Mouse (Mus musculus): ENCODE data around the gene Rptor.
"Not testable (repeated sequence)": the region's sequence is repeated elsewhere in the genome, so short reads cannot be mapped to it uniquely, and the experiment has no call there.

Rptor gene

DNA sequence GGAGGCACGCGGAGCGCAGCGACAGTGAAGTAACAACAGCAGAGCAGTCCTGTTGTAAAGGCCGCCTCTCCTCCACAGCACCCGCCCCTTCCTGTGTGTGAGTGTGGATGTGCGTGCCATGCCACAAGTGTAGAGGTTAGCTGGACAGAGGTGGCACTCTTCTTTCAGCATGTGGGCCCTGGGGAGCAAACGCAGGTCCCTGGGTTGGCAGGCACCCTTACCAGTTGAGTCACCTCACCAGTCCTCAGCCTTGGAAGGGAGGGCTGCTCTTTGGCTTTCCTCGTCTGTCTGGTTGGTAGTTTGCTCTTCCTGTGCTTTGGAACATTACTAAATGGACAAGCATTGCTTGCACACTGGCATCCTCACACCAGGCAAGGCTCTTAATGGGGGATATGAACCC lies 50.6 kb downstream of the Rptor start:
- no peak for DNase-seq (ENCODE audit: low read depth, low spot score)

DNA sequence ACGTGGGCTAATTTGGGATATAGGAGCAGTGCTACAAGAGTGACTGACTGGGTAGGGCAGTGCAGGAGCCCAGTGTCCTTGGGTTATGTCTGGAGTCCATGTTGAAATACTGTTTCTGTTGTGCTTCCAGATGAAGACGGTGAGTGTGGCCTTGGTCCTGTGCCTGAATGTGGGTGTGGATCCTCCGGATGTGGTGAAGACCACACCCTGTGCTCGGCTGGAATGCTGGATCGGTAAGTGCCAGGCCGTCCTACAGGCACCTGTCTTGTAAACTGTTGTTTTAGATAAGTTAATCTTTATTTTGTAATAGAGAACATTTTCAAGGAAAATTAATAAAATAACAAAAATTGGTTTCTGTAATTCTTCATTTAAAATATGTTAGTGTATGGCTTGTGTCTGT lies 54.8 kb downstream of the Rptor start:
- no peak for DNase-seq (ENCODE audit: low read depth, low spot score)

DNA sequence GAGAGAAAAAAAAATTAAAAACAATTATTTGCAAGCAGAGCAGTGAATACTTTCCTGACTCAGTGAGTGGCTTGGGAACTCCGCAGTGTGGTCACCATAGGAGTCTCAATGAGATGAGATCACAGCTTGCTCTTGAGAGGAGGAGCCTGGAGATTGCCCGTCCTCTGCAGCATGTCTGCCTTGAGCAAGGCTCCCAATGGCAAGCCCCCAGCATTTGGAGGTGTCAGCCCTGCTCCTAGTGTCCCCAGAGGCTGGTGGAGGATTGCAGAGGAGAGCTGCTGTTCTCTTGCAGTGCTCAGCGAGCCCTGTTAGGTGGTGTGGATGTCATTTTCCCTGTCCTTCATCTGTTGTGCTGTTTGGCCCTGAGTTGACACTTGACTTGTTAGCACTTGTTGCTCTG lies 56.6 kb downstream of the Rptor start:
- DNase-seq (ENCODE audit: low read depth, low spot score) = no peak

DNA sequence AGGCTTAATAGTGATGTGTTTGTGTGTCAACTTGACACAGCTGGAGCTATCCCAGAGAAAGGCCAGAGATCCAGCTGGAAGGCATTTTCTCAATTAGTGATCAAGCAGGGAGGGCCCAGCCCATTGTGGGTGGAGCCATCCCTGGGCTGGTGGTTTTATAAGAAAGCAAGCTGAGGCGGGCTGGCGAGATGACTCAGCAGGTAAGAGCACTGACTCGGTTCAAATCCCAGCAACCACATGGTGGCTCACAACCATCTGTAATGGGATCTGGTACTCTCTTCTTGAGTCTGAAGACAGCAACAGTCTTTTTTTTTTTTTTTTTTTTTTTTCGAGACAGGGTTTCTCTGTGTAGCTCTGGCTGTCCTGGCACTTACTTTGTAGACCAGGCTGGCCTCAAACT lies 58.8 kb downstream of the Rptor start:
- not testable (repeated sequence) for DNase-seq (ENCODE audit: low read depth, low spot score)

DNA sequence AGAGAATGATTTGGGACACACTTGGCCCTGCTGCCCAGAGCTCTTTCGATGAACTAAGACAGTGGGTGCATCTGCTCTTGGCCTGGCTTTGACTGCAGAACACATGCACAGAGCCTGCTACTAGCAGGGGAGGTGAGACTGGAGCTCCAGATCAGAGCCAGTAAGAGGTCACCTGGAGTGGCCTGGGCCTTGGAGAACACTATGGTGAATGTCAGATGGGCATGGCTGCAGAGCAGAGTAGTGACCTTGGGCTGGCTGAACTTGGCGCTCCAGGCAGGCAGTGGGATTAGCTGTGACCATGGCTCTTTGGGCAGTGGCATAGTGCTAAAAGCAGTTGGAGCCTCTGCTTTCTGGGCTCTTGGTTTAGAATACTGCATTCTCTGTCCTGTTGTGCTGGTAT lies 61.2 kb downstream of the Rptor start:
- no peak for DNase-seq (ENCODE audit: low read depth, low spot score)

DNA sequence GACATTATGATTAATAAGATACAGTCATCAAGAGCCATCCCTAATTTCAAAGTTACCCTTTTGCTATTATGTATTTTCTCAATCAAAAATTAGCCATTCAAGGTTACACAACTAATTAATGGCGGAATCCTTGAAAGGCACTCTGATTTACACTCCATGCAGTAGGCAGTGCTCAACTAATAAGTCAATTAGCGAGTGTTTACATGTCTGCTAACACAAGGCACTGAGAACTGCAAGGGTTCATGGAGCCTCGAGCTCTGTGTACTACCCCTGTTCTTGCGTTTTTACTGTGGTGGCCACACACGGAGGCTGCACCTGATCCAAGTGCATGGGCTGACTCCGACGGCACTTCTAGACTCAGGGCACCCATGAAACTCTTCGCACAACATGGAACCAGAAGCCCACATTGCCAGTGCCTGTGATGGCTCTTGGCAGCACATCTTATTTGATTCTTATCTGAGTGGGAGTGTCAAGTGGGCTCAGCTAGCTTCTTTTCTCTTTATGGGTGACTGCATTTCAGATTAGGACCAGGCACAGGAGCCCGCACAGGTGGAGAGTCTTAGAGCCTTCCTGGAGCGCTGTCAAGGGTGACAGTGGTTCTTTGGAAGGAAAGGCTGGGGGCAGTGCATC lies 62.1 kb downstream of the Rptor start:
- DNase-seq (ENCODE audit: low read depth, low spot score) = no peak

DNA sequence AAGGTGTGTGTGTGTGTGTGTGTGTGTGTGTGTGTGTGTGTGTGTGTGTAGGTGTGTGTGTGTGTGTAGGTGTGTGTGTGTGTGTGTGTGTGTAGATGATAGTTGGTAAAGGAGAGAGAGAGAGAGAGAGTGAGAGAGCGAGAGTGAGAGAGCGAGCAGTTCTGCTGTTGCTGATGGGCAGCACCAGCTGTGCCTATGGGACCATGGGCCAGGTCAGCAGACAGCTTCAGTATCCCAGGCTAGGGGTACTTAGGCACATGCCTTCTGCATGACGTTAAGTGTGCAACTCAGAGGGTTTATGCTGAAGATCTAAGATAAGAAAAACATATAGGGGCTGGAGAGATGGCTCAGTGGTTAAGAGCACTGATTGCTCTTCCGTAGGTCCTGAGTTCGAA lies 62.6 kb downstream of the Rptor start:
- DNase-seq (ENCODE audit: low read depth, low spot score) = no peak

DNA sequence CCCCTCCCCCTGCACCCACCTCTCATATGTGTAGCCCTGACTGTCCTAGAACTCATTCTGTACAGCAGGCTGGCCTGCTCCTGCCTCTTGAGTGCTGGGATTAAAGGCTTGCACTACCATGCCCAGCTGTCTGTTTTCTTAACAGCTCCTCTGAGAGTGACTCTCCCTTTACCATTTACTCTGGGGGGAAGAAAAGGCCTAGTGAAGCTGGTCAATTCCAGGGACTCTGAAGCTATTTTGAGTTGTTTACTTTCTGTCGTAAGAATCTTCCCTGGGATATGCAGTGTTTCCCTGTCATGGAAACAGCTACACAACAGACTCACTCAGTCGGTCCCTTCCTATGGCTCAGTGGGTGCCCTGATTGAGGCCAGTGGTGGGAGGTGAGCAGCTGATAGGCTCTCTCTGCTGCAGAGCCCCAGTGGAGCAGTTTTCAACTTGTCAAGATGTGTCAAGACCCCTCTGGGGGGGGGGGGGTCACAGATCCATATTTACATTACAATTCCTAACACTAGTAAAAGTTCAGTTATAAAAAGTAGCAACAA lies 63.9 kb downstream of the Rptor start:
- DNase-seq (ENCODE audit: low read depth, low spot score) = no peak

DNA sequence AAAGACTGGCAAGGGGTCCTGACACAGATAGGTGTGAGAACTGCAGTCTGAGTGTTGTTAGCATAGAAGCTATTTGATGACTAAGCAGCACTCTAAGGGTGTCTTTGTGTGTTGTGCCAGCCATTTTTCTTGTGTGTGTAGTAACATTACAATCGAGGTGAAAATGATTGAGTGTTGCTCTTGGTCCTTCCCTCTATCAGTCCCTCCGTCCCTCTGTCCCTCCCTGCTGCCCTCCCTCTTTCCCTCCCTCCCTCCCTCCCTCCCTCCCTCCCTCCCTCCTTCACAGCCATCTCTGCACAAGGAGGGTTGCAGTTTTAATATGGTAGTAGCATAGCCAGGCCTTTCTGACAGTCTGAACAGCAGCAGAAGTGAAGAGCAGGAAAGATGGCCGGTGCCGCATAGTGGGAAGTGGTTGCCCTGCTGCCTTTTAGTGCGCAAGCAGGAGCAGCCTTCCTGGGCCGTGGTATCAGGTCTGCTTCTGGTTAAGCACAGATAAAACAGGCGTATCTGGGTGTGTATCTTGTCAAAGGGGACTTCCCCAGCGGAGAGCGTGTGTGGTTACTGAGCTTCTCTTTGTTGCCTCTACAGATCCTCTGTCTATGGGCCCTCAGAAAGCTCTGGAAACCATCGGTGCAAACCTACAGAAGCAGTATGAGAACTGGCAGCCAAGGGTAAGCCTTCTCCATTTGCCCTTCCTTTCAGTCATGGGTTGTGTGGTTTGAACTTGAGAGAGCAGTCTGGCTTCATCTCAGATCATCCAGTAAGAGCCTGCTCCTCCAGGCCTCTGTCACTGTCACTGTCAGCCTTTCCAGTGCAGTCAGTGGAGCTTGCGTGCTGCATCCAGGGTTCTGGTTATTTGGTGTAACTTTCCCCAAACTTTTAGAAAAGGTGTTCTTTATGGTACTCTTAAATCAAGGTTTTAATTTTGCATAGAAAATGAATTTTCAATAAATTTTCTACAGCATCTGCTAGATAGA lies 68.3 kb downstream of the Rptor start:
- DNase-seq (ENCODE audit: low read depth, low spot score) = peak; percentile 85

DNA sequence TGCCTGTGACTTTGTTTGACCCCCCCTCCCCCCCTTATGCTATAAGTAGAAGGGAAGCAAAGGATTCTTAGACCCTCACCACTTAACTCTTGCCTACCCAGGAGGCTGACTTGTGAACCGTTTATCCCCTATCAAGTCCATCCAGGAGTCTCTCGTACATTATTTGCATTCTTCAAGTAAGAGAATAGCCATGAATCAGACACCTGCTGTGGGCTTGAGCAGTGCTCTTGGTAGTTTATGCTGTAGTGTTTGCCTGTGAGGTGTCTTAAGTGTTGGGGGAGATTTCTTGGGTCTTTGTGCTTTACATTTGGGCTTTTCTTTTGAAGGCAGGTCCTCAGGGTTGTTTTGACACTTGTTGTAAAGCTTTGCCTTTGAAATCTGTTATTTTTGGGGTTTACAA lies 69.3 kb downstream of the Rptor start:
- no peak for DNase-seq (ENCODE audit: low read depth, low spot score)

DNA sequence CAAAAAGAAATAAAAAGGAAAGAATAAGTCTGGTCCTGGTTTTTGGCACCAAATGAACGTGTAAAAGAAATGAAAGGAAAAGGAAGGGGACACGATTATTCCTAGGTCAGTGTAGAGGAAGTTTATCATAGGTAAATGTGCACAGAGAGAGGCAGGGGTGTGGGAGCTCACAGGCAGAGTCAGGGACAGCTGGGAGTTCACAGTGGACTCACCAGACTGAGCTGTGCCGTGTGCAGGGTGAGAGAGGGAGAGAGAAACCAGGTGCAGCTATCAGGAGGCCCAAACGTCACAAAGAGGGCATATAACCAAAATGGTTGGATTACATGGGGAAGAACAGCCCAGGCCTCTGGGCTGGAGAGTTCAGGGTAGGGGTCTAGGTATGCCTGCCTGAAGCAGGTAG lies 70.1 kb downstream of the Rptor start:
- DNase-seq (ENCODE audit: low read depth, low spot score) = no peak

DNA sequence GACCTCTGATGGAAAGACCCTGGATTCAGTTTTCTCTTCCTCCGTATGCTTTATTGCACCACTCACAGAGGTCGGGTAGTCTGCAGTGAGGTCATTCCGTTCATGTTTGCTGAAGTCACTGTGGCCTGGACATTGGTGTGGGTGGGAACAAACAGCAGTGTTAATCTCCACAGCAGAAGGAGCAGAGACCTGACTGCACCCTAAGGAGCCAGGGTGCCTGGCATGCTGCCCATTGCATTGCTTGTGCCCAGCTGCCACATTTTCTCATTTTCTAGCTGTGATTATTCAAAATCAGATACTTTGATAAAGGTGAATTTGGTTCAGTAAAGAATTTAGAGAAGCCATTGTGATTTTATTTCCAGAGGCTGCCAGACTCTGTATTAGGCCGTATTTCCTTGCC lies 72.1 kb downstream of the Rptor start:
- DNase-seq (ENCODE audit: low read depth, low spot score) = no peak

DNA sequence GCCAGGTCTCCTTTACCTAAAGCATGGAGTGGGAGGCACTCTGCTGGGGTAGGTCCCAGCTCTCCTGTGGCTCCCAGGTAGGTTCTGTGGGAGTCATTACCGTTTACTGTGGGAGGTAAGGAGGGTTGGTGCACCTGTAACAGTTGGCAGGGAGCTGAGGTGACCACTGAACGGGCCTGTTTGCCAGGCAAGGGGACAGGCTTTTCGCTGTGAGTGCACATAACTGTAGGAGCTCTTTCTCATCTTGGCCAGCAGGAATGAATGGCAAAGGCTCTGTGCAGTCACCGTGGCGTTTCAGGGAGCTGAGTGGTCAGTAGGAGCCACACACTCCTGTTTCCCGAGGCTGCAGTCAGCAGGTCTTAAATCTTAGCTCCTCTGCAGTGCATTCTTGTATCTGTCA lies 72.8 kb downstream of the Rptor start:
- DNase-seq (ENCODE audit: low read depth, low spot score) = no peak

DNA sequence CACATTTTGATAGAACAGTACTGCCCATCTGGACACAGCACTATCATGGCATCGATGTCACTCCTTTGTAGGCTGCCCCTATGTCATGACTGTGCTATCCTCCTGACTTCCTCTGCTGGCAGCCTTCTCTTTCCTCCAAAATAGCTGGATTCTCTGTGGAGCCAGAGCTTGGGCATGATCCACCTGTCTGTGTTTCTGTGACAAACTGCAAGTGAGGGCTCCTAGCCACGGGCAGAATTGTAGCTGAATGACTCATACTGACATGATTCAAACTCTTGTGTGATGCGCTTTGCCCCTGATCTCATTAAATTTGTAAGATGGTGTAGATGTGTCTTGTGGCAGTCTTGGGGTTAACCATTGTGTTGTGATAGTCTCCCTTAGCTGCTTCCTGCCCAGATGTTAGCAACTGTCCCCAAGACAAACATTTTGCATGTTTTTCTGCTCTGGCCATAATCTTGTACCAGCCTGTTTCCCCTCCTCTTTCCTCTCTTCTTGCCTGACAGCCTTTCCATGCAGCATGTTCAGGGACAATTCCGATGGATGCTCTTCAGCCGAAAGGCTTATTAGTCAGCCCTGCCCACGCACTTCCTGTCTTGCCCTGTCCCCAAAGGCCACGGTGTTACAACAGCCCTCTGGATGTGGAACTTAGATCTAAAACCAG lies 74.2 kb downstream of the Rptor start:
- DNase-seq (ENCODE audit: low read depth, low spot score) = peak; percentile 54

DNA sequence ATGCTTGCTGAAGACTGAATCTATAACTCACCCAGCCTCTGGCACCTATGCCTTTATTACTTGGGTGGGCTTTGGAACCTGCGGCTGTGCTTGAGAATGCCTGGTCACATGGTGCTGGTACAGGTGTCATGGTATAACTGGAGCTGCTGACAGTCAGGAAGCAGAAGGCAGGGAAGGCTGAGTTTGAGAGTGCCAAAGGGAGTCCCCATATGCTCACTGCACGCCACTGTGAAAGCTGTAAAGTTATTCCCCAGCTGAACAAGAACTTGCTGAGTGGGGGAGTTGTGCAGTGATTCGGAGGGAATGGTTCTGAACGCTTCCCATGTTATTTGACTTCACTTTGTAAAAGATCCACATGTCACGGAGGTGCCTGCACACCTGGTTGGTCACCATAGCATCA lies 75.7 kb downstream of the Rptor start:
- DNase-seq (ENCODE audit: low read depth, low spot score) = no peak

DNA sequence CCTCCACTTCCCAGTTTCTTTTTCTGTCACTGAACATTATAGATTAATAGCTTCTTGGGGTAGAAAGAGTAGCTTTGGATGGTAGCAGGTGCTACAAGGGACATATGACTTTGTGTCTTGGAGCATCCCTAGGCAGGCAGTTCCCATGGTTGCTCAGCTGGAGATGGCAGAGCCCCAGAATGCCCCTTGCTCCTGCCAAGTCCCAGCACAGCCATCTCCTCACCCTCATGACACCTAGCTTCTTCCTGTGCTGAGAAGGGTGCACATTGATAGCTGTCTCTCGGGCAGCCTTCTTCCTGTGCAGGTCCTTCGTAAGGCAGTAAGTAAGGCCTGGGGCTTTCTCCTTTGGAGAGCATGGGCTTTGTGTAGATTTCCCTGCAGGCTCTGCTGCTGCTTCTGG lies 78.0 kb downstream of the Rptor start:
- DNase-seq (ENCODE audit: low read depth, low spot score) = peak; percentile 31

DNA sequence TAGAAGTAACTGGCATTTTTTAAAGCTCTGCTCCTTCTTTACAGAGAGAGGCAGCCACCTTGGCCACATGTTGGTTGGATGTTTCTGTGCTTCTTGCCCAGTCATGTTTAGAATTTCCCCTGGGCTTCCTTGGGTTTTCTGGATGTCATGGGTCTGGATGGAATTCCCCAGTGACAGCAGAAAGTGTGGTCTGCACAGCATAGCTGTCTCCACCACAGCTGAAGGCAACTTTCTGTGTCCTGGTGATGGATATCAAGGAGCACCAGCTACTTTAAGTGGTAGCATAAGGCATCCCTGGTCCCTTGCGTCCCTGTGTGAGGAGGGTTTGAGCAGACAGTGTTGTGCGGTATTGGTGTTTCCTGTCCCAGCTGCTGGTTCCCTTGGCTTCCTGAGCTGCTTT lies 79.6 kb downstream of the Rptor start:
- DNase-seq (ENCODE audit: low read depth, low spot score) = no peak

DNA sequence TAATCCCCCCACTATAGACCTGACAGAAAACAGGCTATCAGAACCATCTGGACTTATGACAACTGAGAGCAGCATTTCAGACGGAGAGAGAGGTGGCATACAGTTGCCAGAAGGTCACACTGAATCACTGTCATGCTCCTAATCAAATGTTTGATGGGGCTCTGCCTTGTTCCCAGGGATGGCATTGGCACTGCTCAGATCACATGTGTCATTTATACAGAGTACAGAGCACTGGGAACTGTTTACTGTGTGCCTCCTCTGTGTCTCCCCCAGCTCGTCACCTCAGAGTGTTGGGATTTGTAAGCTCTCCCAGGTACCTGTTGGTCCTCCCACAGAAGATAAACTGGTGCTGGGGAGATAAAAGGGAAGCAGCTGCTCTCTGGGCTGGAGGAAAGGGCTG lies 81.1 kb downstream of the Rptor start:
- DNase-seq (ENCODE audit: low read depth, low spot score) = no peak

DNA sequence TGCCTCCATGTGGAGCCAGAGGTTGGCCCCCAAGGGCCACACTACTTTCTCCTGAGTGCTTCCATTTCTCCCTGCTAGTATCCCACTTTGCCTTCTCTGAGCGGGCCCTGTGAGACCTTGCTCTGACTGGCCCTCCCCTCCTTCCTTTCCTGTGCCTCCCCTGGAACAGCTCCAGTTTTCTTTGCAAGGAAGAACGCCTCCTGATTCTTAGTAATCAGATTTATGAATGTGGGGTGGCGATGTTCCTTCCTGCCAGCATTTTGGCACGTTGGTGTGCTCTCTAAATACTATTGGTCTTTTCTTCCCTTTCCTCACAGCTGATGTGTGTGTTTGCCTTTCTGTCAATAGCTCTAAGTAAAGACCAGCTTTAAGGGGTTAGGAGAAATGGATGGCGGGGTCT lies 82.8 kb downstream of the Rptor start:
- DNase-seq (ENCODE audit: low read depth, low spot score) = no peak

DNA sequence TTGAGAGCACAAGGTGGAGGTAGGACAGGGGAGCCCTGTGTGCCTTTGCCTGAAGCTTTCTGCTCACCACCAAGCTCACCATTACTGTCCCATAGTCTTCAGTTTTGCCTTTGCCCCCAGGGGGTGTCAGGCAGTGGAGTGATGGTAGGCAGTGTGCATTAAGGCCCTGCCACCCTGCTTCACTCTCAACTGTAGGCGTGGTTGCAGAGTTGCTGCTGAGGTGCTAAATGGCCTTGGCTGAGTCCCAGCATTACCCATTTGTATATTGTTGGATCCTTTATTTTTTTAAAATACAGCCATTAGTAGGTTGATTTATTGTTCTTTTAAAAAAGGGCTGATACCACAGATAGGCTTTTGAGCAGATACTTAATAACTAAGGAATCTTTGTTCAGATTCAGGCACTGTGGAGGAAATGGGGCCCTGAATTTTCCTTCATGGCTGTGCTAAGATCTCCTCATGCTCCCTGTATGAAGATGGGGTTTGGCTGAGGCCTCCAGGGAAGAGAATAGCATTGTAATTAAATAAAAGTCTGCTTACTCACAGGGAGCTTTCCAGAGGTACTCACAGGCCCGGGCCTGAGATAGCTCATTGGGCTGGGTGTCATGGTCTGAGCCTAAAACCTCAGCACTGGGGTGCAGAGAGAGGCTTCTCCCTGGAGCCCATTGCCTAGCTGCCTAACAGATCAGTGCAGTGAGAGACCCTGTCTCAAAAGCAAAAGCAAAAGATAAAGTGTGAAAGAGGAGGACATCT lies 83.4 kb downstream of the Rptor start:
- no peak for DNase-seq (ENCODE audit: low read depth, low spot score)

DNA sequence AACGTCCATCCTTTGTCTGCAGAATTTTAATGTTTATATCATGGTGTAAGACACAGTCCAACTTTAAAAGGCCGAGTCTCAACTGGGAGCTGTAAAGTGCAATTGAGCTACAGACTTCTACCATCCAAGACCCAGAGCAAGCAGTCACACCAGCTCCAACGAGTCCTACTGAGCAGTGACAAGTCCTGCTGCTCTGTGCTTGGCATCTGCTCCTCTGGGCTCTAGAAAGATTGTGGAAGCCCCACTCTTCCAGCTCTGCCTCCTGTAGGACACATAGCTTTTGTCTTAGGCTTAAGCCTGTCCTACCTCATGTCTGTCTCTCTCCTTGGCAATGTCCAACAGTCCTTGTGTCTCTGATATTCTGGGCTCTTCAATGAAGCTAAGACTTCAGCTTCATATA lies 84.6 kb downstream of the Rptor start:
- no peak for DNase-seq (ENCODE audit: low read depth, low spot score)

DNA sequence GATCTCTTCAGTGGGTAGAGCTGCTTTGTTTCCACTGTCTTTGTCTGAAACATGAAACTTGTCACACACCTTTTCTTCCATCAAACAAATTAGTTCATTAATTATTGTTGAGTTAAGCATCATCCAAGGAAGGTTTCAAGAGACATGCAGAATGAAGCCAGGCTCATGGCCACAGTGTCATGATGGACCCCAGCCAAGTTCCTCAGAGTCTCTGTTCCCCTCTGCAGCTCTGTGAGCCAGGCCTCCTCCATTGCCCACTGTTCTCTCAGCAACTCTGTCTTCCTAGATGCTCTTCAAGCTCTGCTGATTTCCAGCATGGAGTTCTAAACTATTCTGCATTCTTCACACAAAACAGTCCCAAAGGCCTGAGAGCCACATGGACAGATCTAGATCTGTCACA lies 85.3 kb downstream of the Rptor start:
- DNase-seq (ENCODE audit: low read depth, low spot score) = no peak

Data from CD4-positive, CD25-positive, alpha-beta regulatory T cell, adult 2 months (primary cell).